Mouse (Mus musculus) liver, embryonic 18 days (tissue): ENCODE data around the gene Lrrn1. TPM values are rescaled to one million over a fixed set of nuclear protein-coding genes. Genes with fewer than 3 reads are reported as not detected.

Experiments used
- polyA plus RNA-seq: library from polyadenylated mRNA; depleted of rRNA; stranded (reverse); fragments of >200 nt; gene quantifications from 2 replicates; pipeline ENCODE4 v1.2.3, GENCODE M21; 2012; rRNA removed

Gene Lrrn1
- polyA plus RNA-seq = 0.16 and 0.22 TPM in 2 replicates

GRCm38 (mm10) chr6:107528877-107529864 lies at the start of gene Lrrn1:
TSS of gene Lrrn1 (plus strand) at chr6:107529768.

